Mouse (Mus musculus) hindbrain, embryonic 15.5 days (tissue): ENCODE results near the gene Wdr11. TPM values are rescaled to one million over a fixed set of nuclear protein-coding genes. Genes with fewer than 3 reads are reported as not detected.

Source experiments
- ATAC-seq: fragments of 200-750 bp; cut with Nextera tagmentation; 2 replicates; pipeline ENCODE4 v1.8.0; 2017; ENCODE audit warnings: low read depth, moderate number of reproducible peaks, moderate TSS enrichment; ENCODE audit not compliant: low FRiP score
- H3K27ac ChIP-seq: fragments of 300-500 bp; sonication (generic); replicated peaks from 2 replicates; pipeline ENCODE4 v1.5.1; 2015; ENCODE audit warnings: mild to moderate bottlenecking, inconsistent platforms
- H3K27me3 ChIP-seq: fragments of 300-500 bp; sonication (generic); 2 replicates; pipeline ENCODE4 v1.6.1; 2015; ENCODE audit warnings: control low read depth, inconsistent platforms
- H3K36me3 ChIP-seq: fragments of 300-500 bp; sonication (generic); 2 replicates; pipeline ENCODE4 v1.6.1; 2015; ENCODE audit warnings: control low read depth, inconsistent platforms
- H3K4me1 ChIP-seq: fragments of 300-500 bp; sonication (generic); replicated peaks from 2 replicates; pipeline ENCODE4 v1.6.1; 2015; ENCODE audit warnings: control low read depth, inconsistent platforms
- H3K4me2 ChIP-seq: fragments of 300-500 bp; sonication (generic); 2 replicates; pipeline ENCODE4 v1.6.1; 2015; ENCODE audit warnings: moderate library complexity, mild to moderate bottlenecking, inconsistent platforms
- H3K4me3 ChIP-seq: fragments of 300-500 bp; sonication (generic); 2 replicates; pipeline ENCODE4 v1.5.1; 2015; ENCODE audit warnings: mild to moderate bottlenecking, inconsistent platforms
- H3K9ac ChIP-seq: fragments of 300-500 bp; sonication (generic); 2 replicates; pipeline ENCODE4 v1.6.1; 2015; ENCODE audit warnings: inconsistent platforms
- H3K9me3 ChIP-seq: fragments of 300-500 bp; sonication (generic); 2 replicates; pipeline ENCODE4 v1.6.1; 2016; ENCODE audit warnings: control low read depth, inconsistent platforms
- WGBS: fragments of 180-500 bp; shearing (Covaris S2); methylation state at CpG from one replicate; pipeline ENCODE4 v1.1.7; 2015; 5-methylcytosine and 5-hydroxymethylcytosine counted together
- polyA plus RNA-seq: library from polyadenylated mRNA; unstranded; fragments of >200 nt; fragmentation: Nextera tagmentation; extraction: Ambion mirVana; gene quantifications from 2 replicates; pipeline ENCODE4 v1.2.1, GENCODE M21; 2015

Wdr11 gene
- polyA plus RNA-seq, 1 experiment from 2014 or later: 36.2 TPM

DNA sequence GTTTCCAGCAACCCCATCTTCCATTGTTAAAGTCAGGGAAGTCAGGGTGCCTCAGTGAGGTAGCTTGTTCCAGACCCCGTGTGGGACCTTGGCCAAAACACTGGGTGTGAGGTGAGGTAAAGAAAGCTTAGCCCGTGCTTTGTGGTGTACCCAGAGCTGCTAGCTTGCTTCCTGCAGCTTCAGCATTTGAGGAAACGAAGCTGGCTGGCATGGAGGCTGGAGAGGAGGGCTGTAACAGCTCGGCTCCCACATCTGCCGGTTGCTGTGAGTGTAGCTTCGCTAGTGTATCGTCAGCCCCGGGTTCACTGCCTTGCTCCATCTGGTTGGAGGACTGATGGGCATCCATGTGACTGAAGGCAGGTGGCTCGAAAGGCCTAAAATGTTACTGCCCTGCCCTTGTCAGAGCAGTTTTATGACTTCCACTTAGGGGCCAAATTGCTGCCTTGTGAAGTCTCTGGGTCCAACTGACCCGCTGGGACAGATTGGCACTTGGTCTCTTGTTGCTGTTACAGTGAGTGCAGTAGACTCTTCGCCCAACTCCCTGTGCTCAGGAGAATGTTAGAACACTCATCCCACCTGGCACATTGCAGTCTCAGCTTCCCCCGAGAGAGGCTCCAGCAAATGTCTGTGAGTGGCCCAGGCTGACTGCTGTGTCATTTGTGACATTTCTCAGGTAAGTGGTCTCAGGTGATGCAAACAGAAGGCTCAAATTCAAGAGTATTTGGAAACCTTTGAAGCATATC lies 44.4 kb downstream of the Wdr11 start:
- H3K27me3 ChIP-seq: no peaks in the 10 kb centered on the region
- ATAC-seq: no peak
- no peak overlapping the region for H3K4me3 ChIP-seq
- no peaks in the 10 kb centered on the region for H3K9me3 ChIP-seq
- WGBS: 91% methylated on average over 12 of the region's 12 CpGs
- no peak overlapping the region for H3K4me2 ChIP-seq
- no peak overlapping the region for H3K27ac ChIP-seq
- H3K4me1 ChIP-seq: no peaks in the 10 kb centered on the region
- peaks cover 36% of the 10 kb centered on the region for H3K36me3 ChIP-seq
- H3K9ac ChIP-seq: no peak overlapping the region

DNA sequence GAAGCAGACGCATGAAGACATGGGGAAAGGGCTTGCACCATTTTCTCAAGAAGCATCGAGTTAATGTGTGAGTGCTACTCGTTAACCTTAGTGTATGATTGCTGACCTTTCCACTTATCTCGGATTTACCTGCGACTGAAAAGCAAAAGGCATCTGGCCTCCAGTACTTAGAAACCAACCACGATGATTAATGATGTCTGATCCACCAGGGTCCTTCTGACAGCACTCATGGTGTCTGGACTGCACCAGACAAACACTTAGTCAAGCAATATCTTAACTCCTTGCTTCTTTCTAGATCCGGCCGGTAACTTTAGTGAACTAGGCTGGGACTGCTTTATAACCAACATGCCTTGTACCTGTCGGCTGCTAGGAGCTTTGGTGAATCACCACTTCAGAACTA lies 45.3 kb downstream of the Wdr11 start:
- Histone ChIP-seq H3K27me3 (no peaks in the 10 kb centered on the region), H3K4me3 (no peak overlapping the region), H3K9ac (no peak overlapping the region), H3K9me3 (no peaks in the 10 kb centered on the region), H3K27ac (no peak overlapping the region), H3K36me3 (peaks cover 26% of the 10 kb centered on the region), H3K4me2 (no peak overlapping the region), H3K4me1 (no peaks in the 10 kb centered on the region)
- no peak for ATAC-seq
- 87% methylated on average over 9 of the region's 9 CpGs for WGBS

DNA sequence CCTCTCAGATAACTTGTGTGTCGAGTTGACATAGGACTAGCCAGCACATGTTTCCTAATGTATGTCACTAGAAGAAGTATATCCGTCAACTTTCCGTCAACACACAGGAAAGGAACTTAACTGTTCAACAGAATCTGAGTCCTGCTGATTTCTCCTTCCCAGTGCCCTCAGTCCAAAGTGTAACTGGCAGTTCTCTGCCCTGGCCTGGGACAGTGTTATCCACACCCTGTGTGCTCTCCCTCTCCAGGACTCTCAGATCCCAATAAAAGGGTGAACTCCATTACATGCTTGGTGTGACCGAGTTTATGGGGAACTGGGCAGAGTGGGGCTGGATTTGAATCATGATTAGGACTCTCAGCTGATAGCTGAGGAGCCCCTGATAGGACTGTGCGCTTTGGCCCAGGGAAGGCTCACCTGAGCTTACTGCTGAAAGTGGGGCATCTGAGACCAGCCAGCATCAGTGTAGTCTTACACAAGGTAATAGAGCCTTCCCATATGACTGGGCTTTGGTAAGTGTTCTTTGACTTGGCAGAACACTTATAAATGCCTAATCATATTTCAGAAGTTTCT lies 46.3 kb downstream of the Wdr11 start:
- H3K4me1 ChIP-seq: no peaks in the 10 kb centered on the region
- H3K9ac ChIP-seq: no peak overlapping the region
- no peaks in the 10 kb centered on the region for H3K27me3 ChIP-seq
- H3K4me2 ChIP-seq: no peak overlapping the region
- H3K36me3 ChIP-seq: peaks cover 20% of the 10 kb centered on the region
- H3K9me3 ChIP-seq: no peaks in the 10 kb centered on the region
- WGBS: 91% methylated on average over 5 of the region's 5 CpGs
- H3K27ac ChIP-seq: no peak overlapping the region
- H3K4me3 ChIP-seq: no peak overlapping the region
- ATAC-seq: no peak

DNA sequence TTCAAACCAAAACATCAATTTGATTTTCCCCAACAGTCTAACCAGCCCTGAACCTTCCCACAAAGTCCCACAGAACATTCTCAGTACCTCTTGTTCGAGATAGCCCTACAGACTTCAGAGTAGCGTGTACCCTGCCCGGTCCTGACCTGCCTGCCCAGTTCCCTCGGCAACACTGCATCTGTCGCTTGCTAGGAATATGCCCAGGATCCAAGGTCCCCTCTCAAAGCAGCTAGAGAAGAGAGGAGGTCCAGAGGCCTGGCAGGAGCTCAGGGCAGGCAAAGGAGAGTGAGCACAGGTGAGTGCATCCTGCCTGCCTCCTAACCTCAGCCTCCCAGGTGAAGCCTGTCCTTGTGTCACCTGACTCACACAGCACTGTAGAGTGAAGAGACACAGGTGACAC lies 47.3 kb downstream of the Wdr11 start:
- H3K4me1 ChIP-seq: no peaks in the 10 kb centered on the region
- no peak for ATAC-seq
- no peaks in the 10 kb centered on the region for H3K9me3 ChIP-seq
- H3K27ac ChIP-seq: no peak overlapping the region
- no peak overlapping the region for H3K9ac ChIP-seq
- H3K27me3 ChIP-seq: no peaks in the 10 kb centered on the region
- peaks cover 13% of the 10 kb centered on the region; the same call in 1 of the 2 replicates for H3K36me3 ChIP-seq
- H3K4me3 ChIP-seq: no peak overlapping the region
- no peak overlapping the region for H3K4me2 ChIP-seq
- 89% methylated on average over 5 of the region's 5 CpGs for WGBS

DNA sequence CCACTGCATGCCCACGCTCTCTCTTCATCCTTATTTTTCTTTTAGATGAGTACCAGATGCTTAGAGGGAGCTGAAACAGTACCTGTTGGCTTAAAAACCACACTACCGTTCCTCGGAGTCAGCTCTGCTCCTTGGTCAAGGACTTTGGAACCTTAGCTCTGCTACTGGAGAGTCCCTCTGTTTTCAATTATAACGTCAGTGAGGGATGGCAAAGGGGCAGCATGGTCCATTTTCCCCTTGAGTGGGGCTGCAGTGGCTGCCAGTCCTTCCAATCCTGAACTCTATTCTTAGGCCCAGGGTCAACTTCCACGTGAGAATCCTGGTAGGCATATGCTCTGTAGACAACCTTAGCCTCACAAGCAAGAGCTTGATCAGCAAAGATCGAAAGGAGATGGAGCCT lies 48.2 kb downstream of the Wdr11 start:
- no peak for ATAC-seq
- no peak overlapping the region for H3K4me2 ChIP-seq
- 85% methylated on average over 6 of the region's 6 CpGs for whole genome bisulfite sequencing
- no peak overlapping the region for H3K9ac ChIP-seq
- H3K27me3 ChIP-seq: no peaks in the 10 kb centered on the region
- no peaks in the 10 kb centered on the region for H3K4me1 ChIP-seq
- no peaks in the 10 kb centered on the region for H3K9me3 ChIP-seq
- no peak overlapping the region for H3K4me3 ChIP-seq
- no peak overlapping the region for H3K27ac ChIP-seq
- H3K36me3 ChIP-seq: peaks cover 5% of the 10 kb centered on the region; the same call in 1 of the 2 replicates

DNA sequence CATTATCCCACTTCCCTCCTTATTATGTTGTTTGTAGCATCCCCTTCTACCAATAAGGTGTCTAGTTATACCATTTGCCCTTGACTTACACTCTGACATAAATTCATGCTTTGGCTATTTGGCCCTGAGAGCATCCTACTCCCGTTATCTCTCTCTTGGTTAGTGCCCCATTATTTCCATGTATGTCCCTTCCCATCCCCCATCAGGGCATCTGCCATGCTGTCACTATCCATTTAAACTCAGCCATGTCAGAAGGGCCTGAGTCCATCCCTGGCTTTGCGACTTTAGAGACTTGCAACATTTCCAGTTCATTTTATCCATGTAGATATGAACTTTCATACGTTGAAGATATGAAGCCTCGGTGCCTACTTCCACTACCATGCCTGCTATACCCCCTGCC lies 51.6 kb downstream of the Wdr11 start:
- 90% methylated on average over 4 of the region's 4 CpGs for WGBS
- no peaks in the 10 kb centered on the region for H3K9me3 ChIP-seq

DNA sequence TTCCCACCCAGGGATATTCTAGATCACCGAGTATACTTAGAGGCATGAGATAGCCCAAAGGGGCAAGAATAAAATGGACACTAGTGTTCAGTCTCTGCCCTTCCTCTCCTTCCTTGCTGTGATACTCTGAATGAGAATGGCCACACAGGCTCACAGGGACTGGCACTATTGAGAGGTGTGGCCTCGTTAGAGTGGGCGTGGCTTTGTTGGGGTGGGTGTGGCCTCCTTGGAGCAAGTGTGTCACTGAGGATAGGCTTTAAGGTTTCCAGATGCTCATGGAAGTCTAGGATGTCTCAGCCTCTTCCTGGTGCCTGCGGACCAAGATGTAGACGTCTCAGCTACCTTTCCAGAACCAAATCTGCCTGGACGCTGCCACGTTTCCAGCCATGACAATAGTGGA lies 56.1 kb downstream of the Wdr11 start:
- Histone ChIP-seq H3K9ac (no peak overlapping the region), H3K4me1 (0 out of 2 replicates have a peak, but pooled peaks cover 14% of the 10 kb centered on the region), H3K36me3 (no peaks in the 10 kb centered on the region), H3K4me2 (no peak overlapping the region), H3K9me3 (no peaks in the 10 kb centered on the region), H3K27me3 (0 out of 2 replicates have a peak, but pooled peaks cover 3% of the 10 kb centered on the region), H3K27ac (no peak overlapping the region), H3K4me3 (no peak overlapping the region)
- ATAC-seq: no peak
- WGBS: 87% methylated on average over 7 of the region's 7 CpGs

More for the DNA sequence above, 51.6 kb downstream of the Wdr11 start:
- ATAC-seq: no peak
- H3K27me3 ChIP-seq: 0 out of 2 replicates have a peak, but pooled peaks cover 3% of the 10 kb centered on the region
- no peak overlapping the region for H3K9ac ChIP-seq
- H3K36me3 ChIP-seq: no peaks in the 10 kb centered on the region
- no peaks in the 10 kb centered on the region for H3K4me1 ChIP-seq
- H3K27ac ChIP-seq: no peak overlapping the region
- no peak overlapping the region for H3K4me3 ChIP-seq
- H3K4me2 ChIP-seq: no peak overlapping the region

DNA sequence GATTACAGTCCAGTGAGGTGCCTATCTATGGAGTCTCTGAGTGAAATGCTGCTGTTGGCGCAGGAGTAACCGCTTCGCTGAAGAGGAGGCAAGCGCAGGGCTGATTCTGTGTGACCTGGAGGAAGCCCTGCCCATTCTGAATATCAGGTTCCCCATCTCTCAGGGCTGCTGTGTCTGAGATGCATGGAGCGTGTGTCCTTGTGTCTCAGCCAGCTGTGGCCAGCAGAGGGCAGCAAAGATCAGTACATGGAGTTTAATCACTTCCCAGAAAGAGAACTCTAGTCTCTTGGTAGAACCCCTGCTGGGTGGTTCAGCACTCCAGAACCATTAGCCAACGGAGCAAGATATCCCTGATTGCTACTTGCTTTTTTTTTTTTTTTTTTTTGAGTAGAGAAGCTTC lies 57.3 kb downstream of the Wdr11 start:
- H3K9ac ChIP-seq: no peak overlapping the region
- H3K36me3 ChIP-seq: no peaks in the 10 kb centered on the region
- peak; percentile 65; the same call in 1 of the 2 replicates for ATAC-seq
- H3K9me3 ChIP-seq: no peaks in the 10 kb centered on the region
- no peak overlapping the region for H3K4me2 ChIP-seq
- peaks cover 18% of the 10 kb centered on the region; the same call in 1 of the 2 replicates for H3K4me1 ChIP-seq
- H3K4me3 ChIP-seq: no peak overlapping the region
- 0 out of 2 replicates have a peak, but pooled peaks cover 3% of the 10 kb centered on the region for H3K27me3 ChIP-seq
- H3K27ac ChIP-seq: no peak overlapping the region
- WGBS: 9% methylated on average over 6 of the region's 6 CpGs

DNA sequence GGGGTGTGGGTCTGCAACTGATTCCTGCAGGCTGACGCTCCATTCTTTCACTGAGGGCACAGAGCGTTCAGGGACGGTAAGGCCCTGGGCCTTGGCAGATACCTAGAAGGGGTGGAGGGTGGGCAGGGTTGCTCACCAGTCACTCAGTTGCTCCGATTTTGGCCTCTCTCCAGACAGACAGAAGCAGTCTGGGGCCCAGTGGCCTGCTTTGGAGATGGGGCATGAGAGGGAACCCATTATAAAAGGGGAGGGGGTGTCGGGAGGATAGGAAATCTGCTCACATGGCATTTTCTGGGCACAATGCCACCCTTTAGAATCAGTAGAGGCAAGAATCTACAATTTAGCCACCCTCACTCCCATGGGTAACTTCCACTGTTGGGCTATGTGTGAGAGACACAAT lies 59.1 kb downstream of the Wdr11 start:
- Histone ChIP-seq H3K27me3 (0 out of 2 replicates have a peak, but pooled peaks cover 3% of the 10 kb centered on the region), H3K9ac (no peak overlapping the region), H3K4me3 (no peak overlapping the region), H3K36me3 (no peaks in the 10 kb centered on the region), H3K27ac (no peak overlapping the region), H3K4me2 (no peak overlapping the region), H3K4me1 (peaks cover 30% of the 10 kb centered on the region), H3K9me3 (no peaks in the 10 kb centered on the region)
- 63% methylated on average over 5 of the region's 5 CpGs for WGBS
- ATAC-seq: peak; percentile 51; the same call in 1 of the 2 replicates

DNA sequence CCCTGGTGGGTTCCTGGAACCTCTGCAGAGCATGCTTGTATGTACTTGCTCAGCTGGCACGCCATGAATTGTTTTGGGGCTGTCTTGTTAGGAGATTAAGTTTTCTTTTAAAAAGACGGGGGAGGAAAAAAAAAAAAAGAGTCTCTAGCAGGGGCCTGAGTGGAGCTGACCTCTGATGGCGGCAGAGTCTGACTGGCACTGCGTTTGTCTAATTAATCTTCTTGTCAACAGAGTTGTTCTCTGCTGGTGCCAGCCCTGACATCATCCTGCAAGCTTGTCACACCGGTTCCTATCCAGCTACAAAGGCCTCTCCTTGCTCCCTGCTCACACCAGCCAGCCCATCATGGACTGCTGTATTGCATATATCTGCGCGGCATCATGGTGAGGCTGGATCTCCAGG lies 60.1 kb downstream of the Wdr11 start:
- ATAC-seq: no peak
- H3K4me2 ChIP-seq: no peak overlapping the region
- whole genome bisulfite sequencing: 38% methylated on average over 7 of the region's 7 CpGs
- peaks cover 30% of the 10 kb centered on the region for H3K4me1 ChIP-seq
- H3K27ac ChIP-seq: no peak overlapping the region
- H3K4me3 ChIP-seq: no peak overlapping the region
- H3K9ac ChIP-seq: no peak overlapping the region
- no peaks in the 10 kb centered on the region for H3K9me3 ChIP-seq
- H3K27me3 ChIP-seq: 0 out of 2 replicates have a peak, but pooled peaks cover 3% of the 10 kb centered on the region
- H3K36me3 ChIP-seq: no peaks in the 10 kb centered on the region

DNA sequence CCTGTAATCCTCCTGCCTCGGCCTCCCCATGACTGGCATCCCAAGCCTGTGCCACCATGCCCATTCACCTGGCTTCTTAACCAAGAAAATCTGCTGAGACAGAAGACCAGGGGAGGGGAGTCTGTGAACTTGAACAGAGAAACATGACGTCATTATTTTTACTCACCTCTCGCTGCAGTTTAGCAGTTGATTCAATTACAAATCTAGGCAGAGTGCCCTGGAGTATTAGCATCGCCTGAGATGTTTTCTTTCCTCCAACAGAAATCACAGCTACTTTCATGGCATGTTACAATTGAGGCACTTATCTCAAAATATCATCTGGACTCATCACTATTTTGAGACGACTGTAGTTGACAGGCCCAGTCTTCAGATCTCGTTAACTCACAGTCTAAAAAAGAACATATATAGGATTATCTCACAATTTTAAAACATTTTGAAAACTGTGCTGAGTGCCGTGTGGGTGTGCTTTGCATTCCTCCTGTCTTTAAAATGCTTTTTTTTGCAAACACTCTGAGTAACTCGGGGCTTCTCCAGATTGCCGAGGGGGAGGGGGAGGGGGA lies 61.3 kb downstream of the Wdr11 start:
- Histone ChIP-seq H3K27ac (no peak overlapping the region), H3K4me1 (peaks cover 30% of the 10 kb centered on the region), H3K4me3 (no peak overlapping the region), H3K9me3 (no peaks in the 10 kb centered on the region), H3K9ac (no peak overlapping the region), H3K27me3 (0 out of 2 replicates have a peak, but pooled peaks cover 2% of the 10 kb centered on the region), H3K36me3 (no peaks in the 10 kb centered on the region), H3K4me2 (no peak overlapping the region)
- ATAC-seq: no peak
- WGBS: 46% methylated on average over 9 of the region's 9 CpGs

DNA sequence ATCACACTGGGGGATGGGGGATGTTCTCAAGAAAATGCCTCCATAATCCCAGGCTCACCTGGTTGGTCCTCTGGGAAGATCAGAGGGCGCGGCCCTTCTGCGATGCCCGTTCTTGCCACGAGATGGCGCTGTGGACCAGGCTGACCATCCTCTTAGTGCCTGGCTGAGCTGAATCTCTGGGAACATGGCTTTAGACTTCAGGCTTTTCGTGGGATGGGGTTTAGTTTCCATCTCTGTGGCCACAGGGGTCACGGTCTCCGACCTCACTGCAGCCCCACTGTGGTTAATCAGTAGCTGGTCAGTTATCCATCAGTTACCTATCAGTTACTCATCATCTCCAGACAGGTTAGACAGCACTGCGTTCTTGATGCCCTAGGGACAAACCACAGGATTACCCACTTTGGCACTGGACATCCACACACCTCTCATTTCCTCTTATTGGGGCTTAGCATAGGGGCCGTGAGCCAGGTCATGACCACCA lies 62.2 kb downstream of the Wdr11 start:
- 9% methylated on average over 11 of the region's 11 CpGs for WGBS
- no peak overlapping the region for H3K4me2 ChIP-seq
- no peaks in the 10 kb centered on the region for H3K36me3 ChIP-seq
- H3K27me3 ChIP-seq: no peaks in the 10 kb centered on the region
- no peaks in the 10 kb centered on the region for H3K9me3 ChIP-seq
- peaks cover 30% of the 10 kb centered on the region for H3K4me1 ChIP-seq
- no peak overlapping the region for H3K27ac ChIP-seq
- H3K9ac ChIP-seq: no peak overlapping the region
- no peak overlapping the region for H3K4me3 ChIP-seq
- ATAC-seq: peak; percentile 42
